Mouse (Mus musculus) right cerebral cortex, postnatal 14 days (tissue): ENCODE results near the gene Gsg1.

ENCODE experiments used
- DNase-seq: peaks from one replicate; pipeline ENCODE4 v3.0.0; 2022

The Gsg1 gene

DNA sequence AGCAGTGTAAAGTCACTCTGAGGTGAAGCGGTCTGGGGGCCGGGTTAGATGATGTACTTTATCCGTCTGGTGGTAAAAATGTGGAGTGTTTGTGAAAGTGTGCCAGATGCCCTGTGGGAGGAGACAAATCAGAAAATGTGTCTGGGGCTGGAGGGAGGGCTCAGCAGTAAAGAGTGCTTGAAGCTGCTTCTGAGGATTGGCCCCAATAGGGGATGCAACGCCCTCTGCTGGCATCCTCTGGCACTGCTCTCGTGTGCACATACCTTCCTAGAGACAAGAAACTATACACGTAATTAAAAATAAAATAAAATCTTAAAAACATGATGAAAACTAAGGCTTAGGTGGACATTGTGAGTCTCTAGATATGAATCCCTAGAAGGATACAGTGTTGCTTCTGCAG, 6.3 kb upstream of the Gsg1 start:
- no peak for DNase-seq

GRCm38 (mm10) chr6:135252728-135253077, 1.4 kb downstream of the Gsg1 start:
- DNase-seq, result peak; percentile 85

DNA sequence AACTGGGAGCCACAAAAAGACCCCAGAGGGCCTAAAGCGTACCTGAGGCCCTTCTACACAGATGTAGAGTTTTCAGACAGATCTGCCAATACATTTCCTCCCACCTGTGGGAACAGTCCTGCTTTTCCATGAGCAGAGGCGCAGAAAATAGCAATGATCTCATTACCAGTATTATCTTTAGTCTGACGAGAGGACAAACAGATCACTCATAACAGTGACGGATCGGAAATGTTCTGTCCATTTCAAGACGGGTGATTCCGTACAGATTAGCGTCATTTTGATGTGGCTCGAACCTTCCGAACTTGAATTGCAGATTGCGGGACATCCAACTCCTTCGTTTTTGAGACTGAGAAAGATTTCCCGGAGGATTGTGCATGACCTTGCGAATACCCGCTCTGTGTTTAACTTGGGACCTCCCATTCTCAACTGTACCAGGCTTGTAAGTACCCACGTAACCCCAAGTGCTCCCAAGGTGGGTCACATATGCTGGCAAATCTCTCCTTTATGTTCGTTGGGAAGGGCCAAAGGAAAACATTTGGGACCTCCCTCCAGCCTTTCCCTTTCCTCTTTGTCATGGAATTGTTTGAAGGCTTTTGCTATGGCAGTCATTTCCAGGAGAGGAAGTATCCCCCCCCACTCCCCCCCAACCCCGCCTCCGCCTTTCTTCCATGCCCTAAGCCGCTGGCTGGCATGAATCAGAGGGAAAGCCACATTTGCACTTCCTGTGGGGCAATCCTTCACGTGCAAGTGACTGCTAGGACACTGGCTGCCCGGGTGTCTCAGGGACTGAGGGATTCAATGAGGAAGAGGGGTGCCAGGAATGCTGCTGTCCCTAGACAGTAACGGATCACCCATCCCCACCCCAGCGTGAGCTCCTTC, 2.1 kb downstream of the Gsg1 start:
- DNase-seq, result no peak

DNA sequence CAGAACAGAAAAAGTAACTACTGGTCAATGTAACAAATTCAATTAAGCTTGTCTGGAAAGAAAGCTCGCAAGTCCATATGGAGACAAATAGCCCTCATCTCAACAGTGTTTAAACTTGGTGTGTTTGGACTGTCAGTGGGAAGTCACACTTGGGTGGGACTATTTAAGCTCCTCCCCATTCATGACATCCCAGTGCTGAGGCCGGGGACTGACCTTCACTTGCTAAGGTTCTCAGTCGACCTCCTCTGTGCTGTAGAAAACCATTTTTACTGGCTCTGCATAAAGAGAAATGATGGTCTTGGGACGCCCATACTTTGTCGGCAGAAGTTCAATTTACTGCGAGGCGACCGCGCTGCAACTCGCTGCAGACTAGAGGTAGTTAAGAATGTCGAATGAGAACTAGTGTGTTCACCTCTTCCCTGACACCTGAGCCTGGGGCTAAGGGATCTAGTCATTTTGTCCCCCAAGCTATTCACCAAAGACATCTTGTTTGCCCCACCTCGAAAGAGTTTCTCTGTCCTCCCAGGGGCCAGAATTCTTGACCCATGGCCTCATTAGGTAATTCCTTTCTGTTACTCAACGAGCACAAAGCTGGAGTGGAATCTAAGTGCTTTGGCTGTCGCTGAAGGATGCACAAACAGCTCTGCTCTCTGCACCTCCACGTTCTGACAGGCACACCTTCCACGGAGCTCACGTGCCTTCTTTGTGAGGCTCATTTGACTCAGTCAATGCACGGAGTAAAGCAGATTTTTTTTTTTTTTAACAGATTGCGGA, 3.0 kb downstream of the Gsg1 start:
- no peak for DNase-seq

DNA sequence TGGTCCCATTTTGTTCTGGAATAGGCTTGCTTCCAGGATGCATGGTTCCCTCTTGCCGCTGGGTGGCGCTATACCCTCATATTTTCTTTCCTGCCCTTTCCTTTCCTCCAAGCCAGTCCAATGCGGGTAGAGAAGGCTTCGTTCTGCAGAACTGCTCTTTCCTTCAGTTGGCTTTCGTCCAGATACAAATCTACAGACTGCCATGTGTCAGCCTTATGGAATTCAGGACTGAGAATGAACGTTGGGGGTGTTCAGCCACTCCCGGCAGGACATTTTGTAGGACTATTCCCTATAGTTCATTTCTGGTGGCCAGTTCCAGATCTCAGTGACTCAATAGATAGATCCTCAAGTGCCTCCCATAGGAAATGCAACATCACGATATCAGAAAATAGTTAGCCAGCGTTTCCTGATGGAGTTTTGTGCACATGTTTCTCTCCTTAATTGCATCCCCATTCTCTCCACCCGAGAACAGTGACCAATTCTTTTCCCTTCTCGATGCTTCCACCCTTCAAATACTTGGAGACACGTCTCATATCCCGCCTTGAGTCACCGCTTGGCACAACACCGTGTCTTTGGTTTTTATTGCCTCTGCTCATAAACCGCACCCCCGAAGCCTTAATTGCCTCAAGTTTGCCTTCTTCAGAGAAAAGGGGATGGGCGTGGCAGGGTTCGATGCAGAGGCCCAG, 4.2 kb downstream of the Gsg1 start:
- DNase-seq, result peak; percentile 49

GRCm38 (mm10) chr6:135247861-135248260, 6.3 kb downstream of the Gsg1 start:
- DNase-seq, result no peak

- DNase-seq, result no peak
Observed at GRCm38 (mm10) chr6:135245586-135245985, 8.6 kb downstream of the Gsg1 start.

- no peak for DNase-seq
Observed at GRCm38 (mm10) chr6:135240361-135240760, 13.8 kb downstream of the Gsg1 start.

DNA sequence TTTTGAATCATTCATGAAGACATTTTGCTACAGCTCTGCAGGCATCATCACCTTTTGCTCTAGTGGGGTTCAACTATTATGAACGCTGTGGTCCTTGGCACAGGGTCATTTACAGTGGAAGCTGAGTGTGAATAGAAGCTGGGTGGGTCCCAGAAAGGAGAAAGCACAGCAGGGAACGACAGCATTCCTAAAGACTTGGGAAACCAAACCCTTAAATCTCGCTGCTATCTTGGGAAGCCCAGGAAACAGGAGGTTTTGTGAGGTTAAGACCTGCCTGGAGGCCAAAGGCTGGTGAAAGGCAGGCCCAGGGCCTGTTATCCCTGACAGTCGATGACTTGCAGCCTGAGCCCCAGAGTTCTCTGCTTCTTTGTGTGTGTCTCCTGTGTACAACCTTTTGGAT, 15.9 kb downstream of the Gsg1 start:
- DNase-seq, result no peak

DNA sequence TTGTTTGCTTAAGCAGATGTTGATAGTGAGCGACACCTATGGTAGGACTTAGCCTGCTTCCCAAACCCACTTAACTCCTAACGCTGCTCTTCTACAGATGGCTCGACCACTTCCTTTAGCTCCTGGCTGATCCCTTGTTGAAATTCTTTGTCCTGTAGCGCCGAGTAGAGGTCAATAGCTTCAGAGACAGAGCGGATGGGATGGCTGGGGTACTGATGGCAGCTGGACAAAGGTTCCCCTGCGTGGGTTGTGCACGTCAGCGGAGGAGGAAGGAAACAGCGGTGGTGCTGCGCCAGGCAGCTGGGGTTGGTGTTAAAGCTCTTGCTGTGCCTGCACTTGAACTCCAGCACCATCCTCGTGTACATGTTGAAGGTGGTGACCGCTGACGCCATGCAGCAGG, 16.8 kb downstream of the Gsg1 start:
- DNase-seq, result no peak

GRCm38 (mm10) chr6:135236576-135236975, 17.6 kb downstream of the Gsg1 start:
- no peak for DNase-seq

DNA sequence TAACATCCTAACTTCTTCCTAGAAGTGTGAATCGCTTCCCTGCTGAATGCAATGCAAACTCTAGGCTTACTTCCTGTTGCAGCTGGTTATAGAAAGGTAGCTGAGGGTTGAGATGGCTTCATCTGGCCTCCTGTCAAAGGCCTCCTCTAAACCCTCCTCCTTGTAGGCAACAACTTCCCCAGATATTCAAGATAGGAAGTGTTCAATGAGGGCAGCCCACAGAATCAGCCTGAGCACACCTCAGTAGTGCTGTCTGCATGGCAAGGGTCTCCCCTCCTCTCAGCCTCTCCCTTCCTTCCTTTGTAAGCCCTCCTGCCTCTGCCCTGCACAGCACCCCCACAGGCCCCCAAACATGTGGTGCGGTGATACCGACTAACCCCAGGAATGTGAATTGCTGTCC, 18.4 kb downstream of the Gsg1 start:
- DNase-seq, result no peak

DNA sequence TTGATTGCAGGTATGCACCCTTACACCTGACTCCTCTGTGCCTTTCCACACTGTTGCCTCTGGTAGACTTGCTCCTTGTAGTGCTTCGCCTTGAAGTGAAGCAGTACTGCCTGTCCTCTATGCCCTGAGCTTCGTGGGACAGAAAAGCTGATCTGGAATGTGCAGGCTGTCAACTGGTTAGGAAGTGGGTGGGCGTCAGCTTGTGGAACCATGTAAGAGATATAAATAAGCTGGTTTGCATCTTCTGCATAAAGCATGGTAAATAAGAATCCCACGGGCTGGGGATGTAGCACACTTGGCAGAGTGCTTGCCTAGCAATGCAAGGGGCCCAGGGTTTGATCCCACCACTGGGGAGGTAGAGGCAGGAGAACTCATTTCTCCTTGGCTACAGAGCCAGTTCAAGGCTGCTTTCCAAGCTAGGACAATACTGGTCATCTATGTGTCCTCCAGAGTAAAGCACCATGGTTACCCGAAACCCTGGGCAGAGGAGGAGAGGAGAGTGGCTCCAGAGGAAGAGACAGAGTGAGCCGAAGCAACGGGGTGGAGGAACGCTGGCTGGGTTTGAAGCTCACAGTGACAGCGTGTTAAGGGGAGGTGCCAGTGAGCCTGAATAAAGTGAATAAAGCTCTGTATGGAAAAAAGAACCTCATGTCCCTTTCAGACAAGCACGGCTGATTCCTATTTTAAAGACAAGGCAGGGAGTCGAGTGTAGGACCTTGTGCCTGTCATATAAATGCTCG, 21.5 kb downstream of the Gsg1 start:
- no peak for DNase-seq

- DNase-seq, result no peak
Observed at GRCm38 (mm10) chr6:135230586-135230985, 23.6 kb downstream of the Gsg1 start.

DNA sequence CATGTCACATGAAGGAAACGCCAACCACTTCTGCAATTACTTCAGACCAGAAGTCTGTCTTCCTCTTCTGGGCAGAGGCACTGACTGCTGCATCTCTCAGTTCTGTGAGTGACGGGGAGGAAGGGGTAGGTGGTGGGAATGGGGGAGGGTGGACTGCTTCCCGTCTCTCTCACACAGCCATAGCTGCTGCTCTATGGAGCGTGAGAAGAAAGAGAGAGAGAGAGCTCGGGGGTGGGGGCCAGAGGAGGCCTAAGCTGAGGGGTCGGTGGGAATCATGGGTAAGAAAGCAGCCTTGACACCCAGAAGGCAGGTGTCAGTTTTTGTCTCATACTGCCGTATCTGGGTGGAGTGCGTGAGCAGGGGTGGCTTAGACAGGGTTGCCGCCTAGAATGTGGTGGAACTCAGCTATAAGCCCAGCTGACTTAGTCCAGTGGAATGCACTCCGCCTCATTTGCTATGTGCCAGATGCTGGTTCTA, 25.6 kb downstream of the Gsg1 start:
- DNase-seq, result no peak

- no peak for DNase-seq
Observed at GRCm38 (mm10) chr6:135223786-135224416, 30.2 kb downstream of the Gsg1 start.

- no peak for DNase-seq
Observed at GRCm38 (mm10) chr6:135219916-135220315, 34.2 kb downstream of the Gsg1 start.

DNA sequence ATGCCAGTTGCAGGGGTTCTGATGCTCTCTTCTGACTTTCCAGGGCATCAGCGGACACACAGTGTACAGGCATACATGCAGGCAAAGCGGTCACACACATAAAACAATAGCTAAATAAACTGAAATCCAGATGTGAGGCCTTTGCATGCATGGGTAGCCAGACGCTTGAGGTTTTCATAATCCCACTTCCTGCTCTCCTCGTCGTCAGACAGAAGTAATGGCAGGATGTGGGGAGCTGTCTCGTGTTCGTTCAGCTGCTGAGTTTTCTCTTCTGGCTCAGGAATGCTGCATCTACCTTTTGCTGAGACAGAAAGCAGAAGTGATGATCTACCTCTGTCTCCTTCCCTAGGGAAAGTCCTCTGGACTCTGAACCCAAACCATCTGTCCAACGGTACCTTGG, 35.8 kb downstream of the Gsg1 start:
- no peak for DNase-seq

DNA sequence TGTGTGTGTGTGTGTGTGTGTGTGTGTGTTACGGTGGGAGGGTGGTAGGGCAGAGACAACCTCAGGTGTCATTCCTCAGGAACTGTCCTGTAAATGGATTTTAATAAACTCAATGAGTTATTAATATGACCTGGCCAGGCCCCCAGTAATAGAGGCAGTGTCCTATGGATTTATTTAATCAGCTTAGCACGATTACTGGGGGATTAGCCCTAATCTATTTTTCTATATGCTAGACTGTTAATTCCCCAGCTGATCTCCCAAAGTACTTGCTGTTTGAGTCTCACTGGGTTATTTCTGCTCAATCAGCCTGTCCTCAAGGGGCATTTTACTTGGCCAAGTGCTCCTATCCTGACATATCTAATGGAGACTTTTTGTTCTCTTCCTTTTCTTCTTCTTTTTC, 41.5 kb downstream of the Gsg1 start:
- DNase-seq, result no peak

GRCm38 (mm10) chr6:135211169-135211568, 43.0 kb downstream of the Gsg1 start:
- no peak for DNase-seq

GRCm38 (mm10) chr6:135206909-135207308, 47.2 kb downstream of the Gsg1 start:
- no peak for DNase-seq

- DNase-seq, result no peak
Observed at GRCm38 (mm10) chr6:135205802-135206201, 48.3 kb downstream of the Gsg1 start.
